Comparison of ENCODE assay signal across 7 mouse cellular contexts in the genomic region with DNA sequence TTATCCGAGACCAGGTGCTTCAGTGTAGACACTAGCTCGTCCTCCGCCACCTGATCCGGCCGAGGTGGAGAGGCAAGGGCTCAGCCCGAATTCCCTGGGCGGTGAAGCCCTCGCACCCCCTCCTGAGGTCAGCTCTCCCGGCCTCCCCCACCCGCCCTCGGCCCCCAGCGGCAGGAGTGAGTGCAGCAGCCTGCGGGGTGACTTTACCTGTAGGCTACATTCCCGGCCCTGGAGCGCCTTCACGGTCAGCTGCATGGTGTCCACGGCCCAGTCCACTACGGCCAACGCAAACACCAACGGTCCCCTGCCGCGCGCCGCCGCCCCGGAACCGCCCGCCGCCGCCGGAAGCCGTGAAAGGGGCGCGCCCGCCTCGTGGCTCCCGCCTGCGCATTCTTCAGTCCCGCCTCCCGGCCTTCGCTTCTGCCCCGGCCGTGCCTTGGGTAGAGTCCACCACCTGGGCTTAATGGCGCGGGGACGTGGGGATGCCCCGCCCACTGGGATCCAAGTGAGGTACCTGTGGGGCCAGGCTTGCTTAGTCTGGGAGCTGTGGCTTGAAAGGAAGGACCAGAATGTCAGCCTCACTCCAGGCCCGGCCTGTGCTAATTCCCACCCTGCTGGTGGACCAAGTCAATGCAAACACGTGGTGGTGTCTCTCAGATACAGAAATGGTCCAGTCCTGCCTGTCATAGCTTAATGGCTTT. TPM values are rescaled to one million over a fixed set of nuclear protein-coding genes. Genes with fewer than 3 reads are reported as not detected.
DNase-seq lines count a peak whose midpoint lies in the region; ATAC-seq lines count a peak whose summit lies in the region.

No protein-coding gene starts in this region.

- H3K36me3 ChIP-seq in intestine, embryonic 15.5 days, result no peaks in the 10 kb centered on the region
- no peaks in the 10 kb centered on the region for H3K36me3 ChIP-seq in limb, embryonic 11.5 days (ENCODE audit: control insufficient read depth, insufficient read depth, low read length)
- no peaks in the 10 kb centered on the region; the same call in 1 of the 2 replicates for H3K36me3 ChIP-seq in midbrain, embryonic 12.5 days

- H3K4me1 ChIP-seq in intestine, embryonic 15.5 days (replicated peaks), result no peaks in the 10 kb centered on the region
- 0 out of 2 replicates have a peak, but pooled peaks cover 3% of the 10 kb centered on the region for H3K4me1 ChIP-seq in limb, embryonic 11.5 days (ENCODE audit: control insufficient read depth, insufficient read depth, low read length)
- H3K4me1 ChIP-seq in midbrain, embryonic 12.5 days, result peaks cover 10% of the 10 kb centered on the region; the same call in 1 of the 2 replicates

- peak overlapping the region; percentile 39 for H3K27ac ChIP-seq in intestine, embryonic 15.5 days
- H3K27ac ChIP-seq in limb, embryonic 11.5 days (replicated peaks; ENCODE audit: low read depth, low read length), result peak overlapping the region; percentile 47; the same call in 1 of the 2 replicates
- peak overlapping the region; percentile 63 for H3K27ac ChIP-seq in midbrain, embryonic 12.5 days (replicated peaks)

- H3K9me3 ChIP-seq in intestine, embryonic 15.5 days, result no peaks in the 10 kb centered on the region
- H3K9me3 ChIP-seq in limb, embryonic 11.5 days (ENCODE audit: control insufficient read depth, low read length), result no peaks in the 10 kb centered on the region
- H3K9me3 ChIP-seq in midbrain, embryonic 12.5 days, result no peaks in the 10 kb centered on the region

- 16% methylated on average over 47 of the region's 49 CpGs for WGBS in intestine, embryonic 15.5 days
- WGBS in limb, embryonic 11.5 days, result 16% methylated on average over 47 of the region's 49 CpGs
- 29% methylated on average over 46 of the region's 49 CpGs for WGBS in midbrain, embryonic 12.5 days

- H3K27me3 ChIP-seq in intestine, embryonic 15.5 days (replicated peaks), result no peaks in the 10 kb centered on the region
- H3K27me3 ChIP-seq in limb, embryonic 11.5 days (ENCODE audit: control insufficient read depth, insufficient read depth, low read length), result no peaks in the 10 kb centered on the region
- H3K27me3 ChIP-seq in midbrain, embryonic 12.5 days, result no peaks in the 10 kb centered on the region

- intact Hi-C loops in gastrocnemius, postnatal 36 days (cut with DNase I), result no loop called here

- peak; percentile 88 for ATAC-seq in intestine, embryonic 15.5 days
- ATAC-seq in limb, embryonic 11.5 days (ENCODE audit: insufficient number of reproducible peaks, low FRiP score, low TSS enrichment, low read depth), result peak; percentile 57
- ATAC-seq in midbrain, embryonic 12.5 days (ENCODE audit: low FRiP score, low read depth), result peak; percentile 77

- peak overlapping the region; percentile 57 for H3K4me2 ChIP-seq in intestine, embryonic 15.5 days (replicated peaks)
- peak overlapping the region; percentile 60 for H3K4me2 ChIP-seq in limb, embryonic 11.5 days (ENCODE audit: low read depth, severe bottlenecking)
- peak overlapping the region; percentile 66 for H3K4me2 ChIP-seq in midbrain, embryonic 12.5 days (replicated peaks)

- DNase-seq in adrenal gland, adult (ENCODE audit: inconsistent age in 2 of 2, low spot score in 1 of 2), result peak; percentile 84 to 89
- peak; percentile 71 for DNase-seq in embryo, embryonic 10.5 days (ENCODE audit: low spot score)
- DNase-seq in gastrocnemius, postnatal 36 days, result peak; percentile 63 to 67
- peak; percentile 70 for DNase-seq in limb, embryonic 11.5 days (ENCODE audit: low spot score)
- DNase-seq in spleen, adult 12 weeks (ENCODE audit: low spot score), result peak; percentile 59

- peak overlapping the region; percentile 68 for H3K9ac ChIP-seq in intestine, embryonic 15.5 days
- peak overlapping the region; percentile 74 for H3K9ac ChIP-seq in limb, embryonic 11.5 days (ENCODE audit: low read length)
- H3K9ac ChIP-seq in midbrain, embryonic 12.5 days (replicated peaks), result peak overlapping the region; percentile 71

- H3K4me3 ChIP-seq in intestine, embryonic 15.5 days (replicated peaks), result peak overlapping the region; percentile 55
- peak overlapping the region; percentile 50 for H3K4me3 ChIP-seq in limb, embryonic 11.5 days (ENCODE audit: low read depth, low read length)
- H3K4me3 ChIP-seq in midbrain, embryonic 12.5 days, result peak overlapping the region; percentile 59

RNA-seq across cellular contexts. Expression of a gene that starts 4.7 kb away (rescaled TPM):
- 10 to 100 TPM; 49.5 to 51.4 TPM for total RNA-seq in gastrocnemius, postnatal 36 days (2021)
- 65.1 and 66.8 TPM in 2 replicates for polyA plus RNA-seq in intestine, embryonic 15.5 days (2015; fragmentation: Nextera tagmentation; extraction: Ambion mirVana)
- polyA plus RNA-seq in limb, embryonic 11.5 days (2014; fragmentation: Nextera tagmentation; extraction: Ambion mirVana), result 54.6 and 56.7 TPM in 2 replicates
- 61.1 and 68.2 TPM in 2 replicates for polyA plus RNA-seq in midbrain, embryonic 12.5 days (2016; fragmentation: Nextera tagmentation; extraction: Ambion mirVana)

RNA-seq across cellular contexts. Expression of a gene that starts 4.8 kb away (rescaled TPM):
- total RNA-seq in gastrocnemius, postnatal 36 days (2021), result 1 to 10 TPM; 2.1 to 2.3 TPM
- 15.9 and 16.6 TPM in 2 replicates for polyA plus RNA-seq in intestine, embryonic 15.5 days (2015; fragmentation: Nextera tagmentation; extraction: Ambion mirVana)
- 10.8 and 15.2 TPM in 2 replicates for polyA plus RNA-seq in limb, embryonic 11.5 days (2014; fragmentation: Nextera tagmentation; extraction: Ambion mirVana)
- polyA plus RNA-seq in midbrain, embryonic 12.5 days (2016; fragmentation: Nextera tagmentation; extraction: Ambion mirVana), result 8.8 and 9.0 TPM in 2 replicates

RNA-seq across cellular contexts. Expression of a gene that starts 14.9 kb away (rescaled TPM):
- 10 to 100 TPM; 33.8 to 36.3 TPM for total RNA-seq in gastrocnemius, postnatal 36 days (2021)
- polyA plus RNA-seq in intestine, embryonic 15.5 days (2015; fragmentation: Nextera tagmentation; extraction: Ambion mirVana), result 91.5 and 104 TPM in 2 replicates
- 121 and 122 TPM in 2 replicates for polyA plus RNA-seq in limb, embryonic 11.5 days (2014; fragmentation: Nextera tagmentation; extraction: Ambion mirVana)
- 99.7 and 104 TPM in 2 replicates for polyA plus RNA-seq in midbrain, embryonic 12.5 days (2016; fragmentation: Nextera tagmentation; extraction: Ambion mirVana)

RNA-seq across cellular contexts. Expression of a gene that starts 24.7 kb away (rescaled TPM):
- total RNA-seq in gastrocnemius, postnatal 36 days (2021), result 10 to 100 TPM; 12.5 to 12.6 TPM
- polyA plus RNA-seq in intestine, embryonic 15.5 days (2015; fragmentation: Nextera tagmentation; extraction: Ambion mirVana), result 29.5 and 32.0 TPM in 2 replicates
- 26.0 and 29.4 TPM in 2 replicates for polyA plus RNA-seq in limb, embryonic 11.5 days (2014; fragmentation: Nextera tagmentation; extraction: Ambion mirVana)
- 30.5 and 33.2 TPM in 2 replicates for polyA plus RNA-seq in midbrain, embryonic 12.5 days (2016; fragmentation: Nextera tagmentation; extraction: Ambion mirVana)

RNA-seq across cellular contexts. Expression of a gene that starts 24.7 kb away (rescaled TPM):
- total RNA-seq in gastrocnemius, postnatal 36 days (2021), result 10 to 100 TPM; 20.6 to 24.2 TPM
- polyA plus RNA-seq in intestine, embryonic 15.5 days (2015; fragmentation: Nextera tagmentation; extraction: Ambion mirVana), result 18.4 and 19.7 TPM in 2 replicates
- 19.1 and 23.7 TPM in 2 replicates for polyA plus RNA-seq in limb, embryonic 11.5 days (2014; fragmentation: Nextera tagmentation; extraction: Ambion mirVana)
- 23.2 and 24.4 TPM in 2 replicates for polyA plus RNA-seq in midbrain, embryonic 12.5 days (2016; fragmentation: Nextera tagmentation; extraction: Ambion mirVana)

Comparison
In these comparisons a context has a peak if more than half of its experiments do, and no peak if none do; other contexts are left out.
1. Peak in every context shown above with its lines: DNase-seq, ATAC-seq, H3K4me3 ChIP-seq and H3K27ac ChIP-seq.